Mouse (Mus musculus): Measurements from ENCODE around the gene Chrna3.

DNA sequence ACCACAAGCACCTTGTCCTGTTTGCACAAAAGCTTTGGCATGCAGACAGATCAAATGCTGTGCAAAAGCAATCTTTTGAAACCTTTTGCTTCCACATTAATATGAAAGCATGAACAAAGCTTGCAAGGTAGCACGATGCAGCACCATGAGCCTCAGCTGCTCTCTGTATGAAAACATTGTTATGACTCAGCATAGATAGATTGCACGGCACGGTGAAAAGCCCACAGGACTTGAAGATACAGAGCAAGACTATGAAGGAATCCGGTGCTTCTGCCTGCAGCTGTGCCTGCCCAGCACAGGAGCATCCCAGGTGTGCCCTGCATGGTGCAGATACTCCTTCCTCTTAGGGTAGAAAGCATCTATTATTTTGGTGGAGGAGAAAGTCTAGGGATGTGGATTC lies 22.8 kb downstream of the Chrna3 start:
- TF ChIP-seq CHD2 (IDR thresholded peaks at IDR 0.05; ENCODE audit: low read depth, low read length) (no peak), ZNF384 (IDR thresholded peaks at IDR 0.05; ENCODE audit: low read depth, low read length) (no peak), HCFC1 (IDR thresholded peaks at IDR 0.05; ENCODE audit: borderline replicate concordance, insufficient read depth, low read length) (no peak)

Data from ES-E14 (cell line).